Mouse (Mus musculus) CH12.LX (cell line): ENCODE data around the gene Ppil3.
A peak's percentile ranks its signal among the peaks of the same experiment; 100 is the strongest.

Experiments used
- CHD2 ChIP-seq: IDR thresholded peaks from 2 replicates; pipeline ENCODE4 v1.6.1; 2011; ENCODE audit warnings: low read length, improper control_type of control experiment
- CTCF ChIP-seq, 2 experiments: IDR thresholded peaks in 1 of 2; conservative IDR thresholded peaks in 1 of 2; 2 replicates each; pipeline ENCODE4 v1.5.1; 2011 to 2012; ENCODE audit warnings: low read depth in 2 of 2, low read length in 2 of 2, improper control_type of control experiment in 1 of 2, inconsistent platforms in 1 of 2, mild to moderate bottlenecking in 1 of 2, moderate library complexity in 1 of 2
- POLR2A ChIP-seq: IDR thresholded peaks from 2 replicates; pipeline ENCODE4 v1.6.1; 2011; ENCODE audit warnings: low read depth, mild to moderate bottlenecking, improper control_type of control experiment, low read length
- USF1 ChIP-seq: IDR thresholded peaks from 2 replicates; pipeline ENCODE4 v1.6.1; 2014; ENCODE audit warnings: low read depth, mild to moderate bottlenecking, inconsistent platforms, low read length, improper control_type of control experiment

GRCm38 (mm10) chr1:58395341-58395740, 49.9 kb downstream of the Ppil3 start:
- TF ChIP-seq POLR2A: no peak
- TF ChIP-seq CHD2: no peak
- TF ChIP-seq CTCF (conservative IDR thresholded peaks at IDR 0.05 in 1 of 2, IDR thresholded peaks at IDR 0.05 in 1 of 2; ENCODE audit: low read depth in 2 of 2, low read length in 2 of 2): 0 out of 4 replicates have a peak, but pooled peaks of 1 of the 2 experiments have one; percentile 3
- TF ChIP-seq USF1: no peak
